Mouse (Mus musculus) cerebellum, adult 11 months (tissue): ENCODE results near the gene Tmbim6.
"Not testable (repeated sequence)": the region's sequence is repeated elsewhere in the genome, so short reads cannot be mapped to it uniquely, and the experiment has no call there.

ENCODE experiments used
- DNase-seq: peaks from one replicate; pipeline ENCODE4 v3.0.0; 2022

Gene Tmbim6

GRCm38 (mm10) chr15:99386110-99386509 is 6.6 kb upstream of the Tmbim6 start:
- not testable (repeated sequence) for DNase-seq

GRCm38 (mm10) chr15:99386796-99387195 is 5.9 kb upstream of the Tmbim6 start:
- no peak for DNase-seq

- DNase-seq: no peak
Measured at GRCm38 (mm10) chr15:99387976-99388375, 4.7 kb upstream of the Tmbim6 start.

- DNase-seq: no peak
Measured at GRCm38 (mm10) chr15:99390472-99391401, 1.9 kb upstream of the Tmbim6 start.

- no peak for DNase-seq
Measured at GRCm38 (mm10) chr15:99391975-99392374, 707 bp upstream of the Tmbim6 start.

- peak; percentile 45 for DNase-seq
Measured at GRCm38 (mm10) chr15:99393386-99394252, 937 bp downstream of the Tmbim6 start.

- no peak for DNase-seq
Measured at GRCm38 (mm10) chr15:99396462-99396861, 3.8 kb downstream of the Tmbim6 start.

GRCm38 (mm10) chr15:99396875-99397274 is 4.2 kb downstream of the Tmbim6 start:
- no peak for DNase-seq

- no peak for DNase-seq
Measured at GRCm38 (mm10) chr15:99397622-99398021, 4.9 kb downstream of the Tmbim6 start.

- no peak for DNase-seq
Measured at GRCm38 (mm10) chr15:99399503-99400245, 7.0 kb downstream of the Tmbim6 start.

GRCm38 (mm10) chr15:99400602-99401001 is 7.9 kb downstream of the Tmbim6 start:
- no peak for DNase-seq

- DNase-seq: no peak
Measured at GRCm38 (mm10) chr15:99403159-99403889, 10.6 kb downstream of the Tmbim6 start.

GRCm38 (mm10) chr15:99405150-99405549 is 12.5 kb downstream of the Tmbim6 start:
- DNase-seq: no peak

GRCm38 (mm10) chr15:99406986-99407570 is 14.4 kb downstream of the Tmbim6 start:
- no peak for DNase-seq

- DNase-seq: no peak
Measured at GRCm38 (mm10) chr15:99408845-99409244, 16.2 kb downstream of the Tmbim6 start.

GRCm38 (mm10) chr15:99411747-99412146 is 19.1 kb downstream of the Tmbim6 start:
- DNase-seq: no peak

GRCm38 (mm10) chr15:99415793-99416192 is 23.1 kb downstream of the Tmbim6 start:
- peak; percentile 60 for DNase-seq

- peak; percentile 78 for DNase-seq
Measured at GRCm38 (mm10) chr15:99416348-99416882, 23.7 kb downstream of the Tmbim6 start.

- no peak for DNase-seq
Measured at GRCm38 (mm10) chr15:99416957-99417356, 24.3 kb downstream of the Tmbim6 start.

GRCm38 (mm10) chr15:99417692-99418271 is 25.1 kb downstream of the Tmbim6 start:
- no peak for DNase-seq

GRCm38 (mm10) chr15:99420101-99420500 is 27.4 kb downstream of the Tmbim6 start:
- no peak for DNase-seq
